Mouse (Mus musculus) ES-E14 (cell line): ENCODE data around the gene Fmnl1. TPM values are rescaled to one million over a fixed set of nuclear protein-coding genes. Genes with fewer than 3 reads are reported as not detected.
A peak's percentile ranks its signal among the peaks of the same experiment; 100 is the strongest.

Experiments used
- DNase-seq: peaks from one replicate; pipeline ENCODE4 v3.0.0-alpha.2; 2013; ENCODE audit warnings: low read depth, low spot score
- H3K27ac ChIP-seq: 2 replicates; pipeline ENCODE4 v1.5.1; 2012; ENCODE audit warnings: low read depth, mild to moderate bottlenecking, low read length, moderate library complexity, mixed read lengths; ENCODE audit not compliant: poor library complexity, insufficient read depth, severe bottlenecking
- H3K36me3 ChIP-seq: 2 replicates; pipeline ENCODE4 v1.6.1; 2012; ENCODE audit warnings: mild to moderate bottlenecking, low read length, moderate library complexity, mixed read lengths; ENCODE audit not compliant: control insufficient read depth, poor library complexity, insufficient read depth, severe bottlenecking
- H3K4me1 ChIP-seq, 2 experiments: fragments of 150-350 bp in 1 of 2; sonication (generic) in 1 of 2; 2 replicates each; pipeline ENCODE4 v1.6.1; 2012; ENCODE audit warnings: low read length in 2 of 2, mild to moderate bottlenecking in 1 of 2, mixed read lengths in 1 of 2; ENCODE audit not compliant: control insufficient read depth in 2 of 2, insufficient read depth in 2 of 2, poor library complexity in 1 of 2
- H3K4me3 ChIP-seq, 2 experiments: fragments of 150-350 bp in 1 of 2; sonication (generic) in 1 of 2; 2 replicates each; pipeline ENCODE4 v1.5.1; 2012; ENCODE audit warnings: low read length in 2 of 2, low read depth in 1 of 2, mild to moderate bottlenecking in 1 of 2, mixed read lengths in 1 of 2; ENCODE audit not compliant: insufficient read depth in 1 of 2, poor library complexity in 1 of 2, severe bottlenecking in 1 of 2
- H3K9ac ChIP-seq: 2 replicates; pipeline ENCODE4 v1.6.1; 2012; ENCODE audit warnings: low read depth, mild to moderate bottlenecking, low read length, mixed read lengths; ENCODE audit not compliant: poor library complexity, insufficient read depth, severe bottlenecking
- H3K9me3 ChIP-seq: fragments of 150-350 bp; sonication (generic); 2 replicates; pipeline ENCODE4 v1.6.1; 2012; ENCODE audit warnings: low read depth, mild to moderate bottlenecking, low read length; ENCODE audit not compliant: control insufficient read depth, insufficient read depth
- CHD2 ChIP-seq: IDR thresholded peaks from 2 replicates; pipeline ENCODE4 v1.6.1; 2014; ENCODE audit warnings: mild to moderate bottlenecking, low read depth, low read length, inconsistent platforms
- HCFC1 ChIP-seq: IDR thresholded peaks from 2 replicates; pipeline ENCODE4 v1.6.1; 2012; ENCODE audit warnings: low read length, inconsistent platforms, borderline replicate concordance; ENCODE audit not compliant: insufficient read depth
- MAFK ChIP-seq: IDR thresholded peaks from 2 replicates; pipeline ENCODE4 v1.6.1; 2014; ENCODE audit warnings: mild to moderate bottlenecking, low read depth, low read length, inconsistent platforms; ENCODE audit not compliant: insufficient read depth
- ZC3H11A ChIP-seq: IDR thresholded peaks from 2 replicates; pipeline ENCODE4 v1.6.1; 2012; ENCODE audit warnings: low read depth, mild to moderate bottlenecking, inconsistent platforms, low read length, borderline replicate concordance
- ZNF384 ChIP-seq: IDR thresholded peaks from 2 replicates; pipeline ENCODE4 v1.6.1; 2012; ENCODE audit warnings: low read depth, low read length, inconsistent platforms
- in situ Hi-C, 2 experiments: fragments of 600-800 bp; cut with MboI; formaldehyde crosslinking; loops; one replicate each; pipeline ENCODE4 v1.15.1; 2025; ENCODE audit warnings: low sequenced_read_pairs in 2 of 2, inconsistent platforms in 1 of 2; ENCODE audit not compliant: unreplicated experiment in 2 of 2
- total RNA-seq: library from RNA; depleted of rRNA; stranded (reverse); fragments of 300-350 nt; gene quantifications from 2 replicates; pipeline ENCODE4 v1.2.3, GENCODE M21; 2012

Fmnl1 gene
- total RNA-seq, 1 experiment, result 0.94 TPM

- H3K4me1 ChIP-seq, result peaks cover 0 to 12% of the 10 kb centered on the region in 2 experiments; a peak in 1 of 4 replicates
- no peaks in the 10 kb centered on the region for H3K9me3 ChIP-seq
- H3K36me3 ChIP-seq, result no peaks in the 10 kb centered on the region; the same call in 1 of the 2 replicates
- no peak overlapping the region for H3K27ac ChIP-seq
- H3K9ac ChIP-seq, result peak overlapping the region; percentile 41; the same call in 1 of the 2 replicates
- H3K4me3 ChIP-seq, result peak overlapping the region; percentile 16 to 18; a peak in 1 of 4 replicates
- in situ Hi-C loops, result no loop called here
- no peak for DNase-seq
- TF ChIP-seq MAFK, result no peak
- TF ChIP-seq HCFC1, result no peak
Observed at GRCm38 (mm10) chr11:103230626-103231025, 59.7 kb downstream of the Fmnl1 start.

GRCm38 (mm10) chr11:103231367-103231766, 60.5 kb downstream of the Fmnl1 start:
- Histone ChIP-seq H3K4me1 (peaks cover 0 to 11% of the 10 kb centered on the region in 2 experiments; a peak in 1 of 4 replicates), H3K4me3 (no peak overlapping the region), H3K9ac (no peak overlapping the region), H3K27ac (no peak overlapping the region), H3K36me3 (no peaks in the 10 kb centered on the region; the same call in 1 of the 2 replicates), H3K9me3 (no peaks in the 10 kb centered on the region)
- in situ Hi-C loops, result no loop called here
- no peak for TF ChIP-seq CHD2
- no peak for TF ChIP-seq ZNF384
- TF ChIP-seq MAFK, result no peak
- no peak for TF ChIP-seq ZC3H11A
- TF ChIP-seq HCFC1, result no peak
- DNase-seq, result no peak

- no peak overlapping the region for H3K4me3 ChIP-seq
- H3K9ac ChIP-seq, result no peak overlapping the region
- no peaks in the 10 kb centered on the region for H3K9me3 ChIP-seq
- in situ Hi-C loops, result no loop called here
- TF ChIP-seq MAFK (no peak), CHD2 (no peak), ZNF384 (no peak), ZC3H11A (no peak), HCFC1 (no peak)
- H3K36me3 ChIP-seq, result no peaks in the 10 kb centered on the region; the same call in 1 of the 2 replicates
- no peak overlapping the region for H3K27ac ChIP-seq
- H3K4me1 ChIP-seq, result peaks cover 1 to 15% of the 10 kb centered on the region in 2 experiments; a peak in 2 of 4 replicates
- DNase-seq, result no peak
Observed at GRCm38 (mm10) chr11:103232966-103233365, 62.1 kb downstream of the Fmnl1 start.

GRCm38 (mm10) chr11:103234447-103234846, 63.5 kb downstream of the Fmnl1 start:
- Histone ChIP-seq H3K4me1 (peaks cover 2 to 15% of the 10 kb centered on the region in 2 experiments; a peak in 2 of 4 replicates), H3K36me3 (no peaks in the 10 kb centered on the region; the same call in 1 of the 2 replicates), H3K9me3 (no peaks in the 10 kb centered on the region), H3K4me3 (no peak overlapping the region), H3K9ac (no peak overlapping the region), H3K27ac (no peak overlapping the region)
- DNase-seq, result no peak
- TF ChIP-seq ZNF384 (no peak), CHD2 (no peak), MAFK (no peak), ZC3H11A (no peak), HCFC1 (no peak)
- in situ Hi-C loops, result no loop called here

- Histone ChIP-seq H3K36me3 (no peaks in the 10 kb centered on the region), H3K4me3 (no peak overlapping the region), H3K27ac (no peak overlapping the region), H3K9ac (no peak overlapping the region), H3K9me3 (no peaks in the 10 kb centered on the region), H3K4me1 (peaks cover 2 to 10% of the 10 kb centered on the region in 2 experiments; a peak in 2 of 4 replicates)
- in situ Hi-C loops, result no loop called here
- DNase-seq, result no peak
- no peak for TF ChIP-seq ZNF384
- TF ChIP-seq MAFK, result no peak
- no peak for TF ChIP-seq HCFC1
- TF ChIP-seq ZC3H11A, result no peak
- TF ChIP-seq CHD2, result no peak
Observed at GRCm38 (mm10) chr11:103235702-103236101, 64.8 kb downstream of the Fmnl1 start.
